Mouse (Mus musculus): ENCODE data around the gene Npepl1.

GRCm38 (mm10) chr2:174074621-174075020 is 35.5 kb upstream of the Npepl1 start:
- TF ChIP-seq CTCF (IDR thresholded peaks at IDR 0.05; ENCODE audit: control insufficient read depth, insufficient read depth, insufficient replicate concordance, low read depth, low read length): no peak
- no peak for TF ChIP-seq POLR2A (IDR thresholded peaks at IDR 0.05; ENCODE audit: control insufficient read depth, low read depth, low read length)

Data from testis, adult 2 months (tissue).